Mouse (Mus musculus) megakaryocyte, embryonic 14.5 days (primary cell): ENCODE measurements around the gene Mlycd. TPM values are rescaled to one million over a fixed set of nuclear protein-coding genes. Genes with fewer than 3 reads are reported as not detected.

Experiments used
- H3K27me3 ChIP-seq: replicated peaks from 2 replicates; pipeline ENCODE3; 2012; ENCODE audit warnings: inconsistent platforms
- H3K36me3 ChIP-seq: replicated peaks from 2 replicates; pipeline ENCODE3; 2012; ENCODE audit warnings: low read length, inconsistent platforms, mixed read lengths
- H3K4me1 ChIP-seq: 2 replicates; pipeline ENCODE4 v1.6.1; 2012; ENCODE audit warnings: inconsistent platforms
- H3K4me3 ChIP-seq: replicated peaks from 2 replicates; pipeline ENCODE3; 2012; ENCODE audit warnings: moderate library complexity, mild to moderate bottlenecking, inconsistent platforms
- H3K9me3 ChIP-seq: 2 replicates; pipeline ENCODE4 v1.6.1; 2012; ENCODE audit warnings: inconsistent platforms
- FLI1 ChIP-seq: IDR thresholded peaks from 2 replicates; pipeline ENCODE4 v1.6.1; 2012; ENCODE audit warnings: low read length, inconsistent platforms, mixed read lengths
- GATA1 ChIP-seq: IDR thresholded peaks from 3 replicates; pipeline ENCODE4 v1.6.1; 2012; ENCODE audit warnings: mixed read lengths, low read length, inconsistent platforms, borderline replicate concordance
- polyA plus RNA-seq: library from polyadenylated mRNA; stranded (reverse); fragments of >175 nt; gene quantifications from 2 replicates; pipeline ENCODE4 v1.2.3, GENCODE M21; 2012; ENCODE audit warnings: low replicate concordance; ENCODE audit not compliant: insufficient read depth

Gene Mlycd
- polyA plus RNA-seq, 1 experiment, result 25.3 TPM

- no peaks in the 10 kb centered on the region for H3K36me3 ChIP-seq
- no peak overlapping the region for H3K4me3 ChIP-seq
- H3K9me3 ChIP-seq, result no peaks in the 10 kb centered on the region
- TF ChIP-seq GATA1, result no peak
- TF ChIP-seq FLI1, result no peak
- H3K27me3 ChIP-seq, result peaks cover 84% of the 10 kb centered on the region
- peaks cover 43% of the 10 kb centered on the region for H3K4me1 ChIP-seq
These were observed 35.6 kb downstream of the Mlycd start for GRCm38 (mm10) chr8:119430250-119430649.

GRCm38 (mm10) chr8:119430690-119431089 is 36.0 kb downstream of the Mlycd start:
- TF ChIP-seq FLI1, result no peak
- TF ChIP-seq GATA1, result no peak
- Histone ChIP-seq H3K4me1 (peaks cover 42% of the 10 kb centered on the region), H3K9me3 (no peaks in the 10 kb centered on the region), H3K27me3 (peaks cover 86% of the 10 kb centered on the region), H3K4me3 (no peak overlapping the region), H3K36me3 (no peaks in the 10 kb centered on the region)

GRCm38 (mm10) chr8:119432372-119432771 is 37.7 kb downstream of the Mlycd start:
- H3K4me3 ChIP-seq, result no peak overlapping the region
- TF ChIP-seq GATA1 (no peak), FLI1 (no peak)
- peaks cover 77% of the 10 kb centered on the region for H3K27me3 ChIP-seq
- no peaks in the 10 kb centered on the region for H3K36me3 ChIP-seq
- H3K4me1 ChIP-seq, result peaks cover 41% of the 10 kb centered on the region
- H3K9me3 ChIP-seq, result no peaks in the 10 kb centered on the region

GRCm38 (mm10) chr8:119433582-119434174 is 39.0 kb downstream of the Mlycd start, which contains the start of gene Osgin1:
Gene Osgin1 (plus strand): TSS chr8:119434124.
- Histone ChIP-seq H3K36me3 (no peaks in the 10 kb centered on the region), H3K9me3 (no peaks in the 10 kb centered on the region), H3K27me3 (peaks cover 65% of the 10 kb centered on the region), H3K4me1 (peaks cover 42% of the 10 kb centered on the region), H3K4me3 (no peak within 1 kb of the TSS)
- TF ChIP-seq GATA1 (no peak), FLI1 (no peak)

- Histone ChIP-seq H3K27me3 (peaks cover 58% of the 10 kb centered on the region), H3K4me3 (no peak overlapping the region), H3K36me3 (no peaks in the 10 kb centered on the region), H3K4me1 (peaks cover 43% of the 10 kb centered on the region), H3K9me3 (no peaks in the 10 kb centered on the region)
- TF ChIP-seq FLI1, result no peak
- no peak for TF ChIP-seq GATA1
These were observed 39.9 kb downstream of the Mlycd start for GRCm38 (mm10) chr8:119434569-119434968.

GRCm38 (mm10) chr8:119435527-119435926 is 40.8 kb downstream of the Mlycd start:
- Histone ChIP-seq H3K36me3 (no peaks in the 10 kb centered on the region), H3K4me3 (no peak overlapping the region), H3K4me1 (peaks cover 51% of the 10 kb centered on the region), H3K9me3 (no peaks in the 10 kb centered on the region), H3K27me3 (peaks cover 53% of the 10 kb centered on the region)
- TF ChIP-seq FLI1, result no peak
- no peak for TF ChIP-seq GATA1

- Histone ChIP-seq H3K36me3 (no peaks in the 10 kb centered on the region), H3K9me3 (no peaks in the 10 kb centered on the region), H3K4me3 (peak overlapping the region; percentile 89), H3K27me3 (peaks cover 45% of the 10 kb centered on the region), H3K4me1 (peaks cover 55% of the 10 kb centered on the region)
- TF ChIP-seq FLI1 (no peak), GATA1 (no peak)
These were observed 41.7 kb downstream of the Mlycd start for GRCm38 (mm10) chr8:119436331-119436730.

GRCm38 (mm10) chr8:119436933-119437332 is 42.3 kb downstream of the Mlycd start:
- peaks cover 57% of the 10 kb centered on the region for H3K4me1 ChIP-seq
- peaks cover 3% of the 10 kb centered on the region for H3K36me3 ChIP-seq
- TF ChIP-seq FLI1, result no peak
- no peak for TF ChIP-seq GATA1
- H3K4me3 ChIP-seq, result peak overlapping the region; percentile 89
- H3K27me3 ChIP-seq, result peaks cover 45% of the 10 kb centered on the region
- H3K9me3 ChIP-seq, result no peaks in the 10 kb centered on the region

- Histone ChIP-seq H3K36me3 (peaks cover 9% of the 10 kb centered on the region), H3K4me1 (peaks cover 61% of the 10 kb centered on the region), H3K27me3 (peaks cover 45% of the 10 kb centered on the region), H3K4me3 (peak overlapping the region; percentile 89), H3K9me3 (no peaks in the 10 kb centered on the region)
- TF ChIP-seq FLI1 (no peak), GATA1 (no peak)
These were observed 42.8 kb downstream of the Mlycd start for GRCm38 (mm10) chr8:119437506-119437905.

- no peak for TF ChIP-seq FLI1
- no peak for TF ChIP-seq GATA1
- peak overlapping the region; percentile 53 for H3K4me3 ChIP-seq
- peaks cover 18% of the 10 kb centered on the region for H3K36me3 ChIP-seq
- peaks cover 61% of the 10 kb centered on the region for H3K4me1 ChIP-seq
- H3K9me3 ChIP-seq, result no peaks in the 10 kb centered on the region
- peaks cover 43% of the 10 kb centered on the region for H3K27me3 ChIP-seq
These were observed 44.2 kb downstream of the Mlycd start for GRCm38 (mm10) chr8:119438876-119439275.

GRCm38 (mm10) chr8:119439424-119439823 is 44.7 kb downstream of the Mlycd start:
- no peak for TF ChIP-seq GATA1
- no peak for TF ChIP-seq FLI1
- H3K36me3 ChIP-seq, result peaks cover 21% of the 10 kb centered on the region
- H3K4me3 ChIP-seq, result no peak overlapping the region
- H3K9me3 ChIP-seq, result no peaks in the 10 kb centered on the region
- H3K27me3 ChIP-seq, result peaks cover 40% of the 10 kb centered on the region
- H3K4me1 ChIP-seq, result peaks cover 61% of the 10 kb centered on the region

GRCm38 (mm10) chr8:119439893-119440249 is 45.2 kb downstream of the Mlycd start:
- no peak for TF ChIP-seq FLI1
- no peak for TF ChIP-seq GATA1
- H3K4me1 ChIP-seq, result peaks cover 64% of the 10 kb centered on the region

More at GRCm38 (mm10) chr8:119439893-119440249, 45.2 kb downstream of the Mlycd start:
- peak overlapping the region; percentile 4 for H3K4me3 ChIP-seq
- peaks cover 26% of the 10 kb centered on the region for H3K36me3 ChIP-seq
- no peaks in the 10 kb centered on the region for H3K9me3 ChIP-seq
- H3K27me3 ChIP-seq, result peaks cover 40% of the 10 kb centered on the region
